Mouse (Mus musculus): ENCODE measurements around the gene Gm9944. TPM values are rescaled to one million over a fixed set of nuclear protein-coding genes. Genes with fewer than 3 reads are reported as not detected.
A peak's percentile ranks its signal among the peaks of the same experiment; 100 is the strongest.

Gm9944 gene
- polyA plus RNA-seq, 1 experiment from 2014 or later: not detected

- H3K9me3 ChIP-seq: peaks cover 30% of the 10 kb centered on the region
- H3K9ac ChIP-seq: no peak overlapping the region
- ATAC-seq (ENCODE audit: low FRiP score): no peak
- H3K4me1 ChIP-seq: no peaks in the 10 kb centered on the region
- no peak overlapping the region for H3K4me3 ChIP-seq (replicated peaks)
- no peak overlapping the region for H3K4me2 ChIP-seq
- H3K27ac ChIP-seq: no peak overlapping the region
- H3K27me3 ChIP-seq: no peaks in the 10 kb centered on the region
- H3K36me3 ChIP-seq (replicated peaks): no peaks in the 10 kb centered on the region
These were observed 32.5 kb downstream of the Gm9944 start for GRCm38 (mm10) chr4:144420644-144421043.

- no peak for ATAC-seq (ENCODE audit: low FRiP score)
- Histone ChIP-seq H3K9ac (no peak within 1 kb of the TSS), H3K4me3 (replicated peaks) (no peak within 1 kb of the TSS), H3K27ac (no peak within 1 kb of the TSS), H3K27me3 (no peaks in the 10 kb centered on the region), H3K9me3 (peaks cover 22% of the 10 kb centered on the region), H3K36me3 (replicated peaks) (no peaks in the 10 kb centered on the region), H3K4me1 (no peaks in the 10 kb centered on the region), H3K4me2 (no peak within 1 kb of the TSS)
- WGBS: 84% methylated on average over 9 of the region's 9 CpGs
These were observed 44.8 kb downstream of the Gm9944 start, which contains the start of gene Pramef12 for GRCm38 (mm10) chr4:144408290-144408689. Gene Pramef12 (minus strand): TSS chr4:144408464.

- Histone ChIP-seq H3K27ac (no peak overlapping the region), H3K27me3 (no peaks in the 10 kb centered on the region), H3K36me3 (replicated peaks) (no peaks in the 10 kb centered on the region), H3K4me1 (no peaks in the 10 kb centered on the region), H3K4me2 (no peak overlapping the region), H3K9ac (no peak overlapping the region), H3K9me3 (0 out of 2 replicates have a peak, but pooled peaks cover 17% of the 10 kb centered on the region), H3K4me3 (replicated peaks) (no peak overlapping the region)
- WGBS: 61% methylated on average over 3 of the region's 3 CpGs
- no peak for ATAC-seq (ENCODE audit: low FRiP score)
These were observed 46.9 kb downstream of the Gm9944 start for GRCm38 (mm10) chr4:144406261-144406660.

- Histone ChIP-seq H3K27ac (no peak overlapping the region), H3K9ac (no peak overlapping the region), H3K9me3 (0 out of 2 replicates have a peak, but pooled peaks cover 10% of the 10 kb centered on the region), H3K4me3 (replicated peaks) (no peak overlapping the region; the same call in 1 of the 2 replicates), H3K4me2 (peak overlapping the region; percentile 22; the same call in 1 of the 2 replicates), H3K4me1 (no peaks in the 10 kb centered on the region), H3K36me3 (replicated peaks) (no peaks in the 10 kb centered on the region), H3K27me3 (no peaks in the 10 kb centered on the region)
- no peak for ATAC-seq (ENCODE audit: low FRiP score)
- WGBS: 8% methylated on average over 17 of the region's 17 CpGs
These were observed 48.5 kb downstream of the Gm9944 start for GRCm38 (mm10) chr4:144404456-144405086.

Other genes starting within 250 kb of the Gm9944 start
- gene C87977, start 240.0 kb downstream of the Gm9944 start, polyA plus RNA-seq (2016; fragmentation: Nextera tagmentation; extraction: Ambion mirVana): not detected in 2 replicates
- not detected in 2 replicates for gene Pramel5, start 172.8 kb downstream of the Gm9944 start, polyA plus RNA-seq (2016; fragmentation: Nextera tagmentation; extraction: Ambion mirVana)
- gene Gm13128, start 123.1 kb downstream of the Gm9944 start, polyA plus RNA-seq (2016; fragmentation: Nextera tagmentation; extraction: Ambion mirVana): not detected in 2 replicates
- not detected in 2 replicates for gene Gm13119, start 95.4 kb downstream of the Gm9944 start, polyA plus RNA-seq (2016; fragmentation: Nextera tagmentation; extraction: Ambion mirVana)
- not detected in 2 replicates for gene Pramef20, start 75.4 kb downstream of the Gm9944 start, polyA plus RNA-seq (2016; fragmentation: Nextera tagmentation; extraction: Ambion mirVana)
- not detected in 2 replicates for gene Pramef12, start 44.9 kb downstream of the Gm9944 start, polyA plus RNA-seq (2016; fragmentation: Nextera tagmentation; extraction: Ambion mirVana)
- gene 1700012P22Rik, start 14.5 kb downstream of the Gm9944 start, polyA plus RNA-seq (2016; fragmentation: Nextera tagmentation; extraction: Ambion mirVana): not detected in 2 replicates
- gene Aadacl3, start 10.4 kb upstream of the Gm9944 start, polyA plus RNA-seq (2016; fragmentation: Nextera tagmentation; extraction: Ambion mirVana): not detected in 2 replicates
- gene 9430007A20Rik, start 66.5 kb upstream of the Gm9944 start, polyA plus RNA-seq (2016; fragmentation: Nextera tagmentation; extraction: Ambion mirVana): not detected in 2 replicates
- gene Gm13124, start 111.8 kb upstream of the Gm9944 start, polyA plus RNA-seq (2016; fragmentation: Nextera tagmentation; extraction: Ambion mirVana): not detected in 2 replicates
- gene Aadacl4, start 160.4 kb upstream of the Gm9944 start, polyA plus RNA-seq (2016; fragmentation: Nextera tagmentation; extraction: Ambion mirVana): not detected in 2 replicates
- not detected in 2 replicates for gene Gm436, start 233.1 kb upstream of the Gm9944 start, polyA plus RNA-seq (2016; fragmentation: Nextera tagmentation; extraction: Ambion mirVana)

Measured in forebrain, embryonic 12.5 days (tissue).